Mouse (Mus musculus) lung, postnatal 0 days (tissue): ENCODE measurements around the gene Cbfb.

ENCODE experiments used
- CTCF ChIP-seq: IDR thresholded peaks from 2 replicates; pipeline ENCODE4 v1.5.1; 2016; ENCODE audit warnings: antibody characterized with exemption, mild to moderate bottlenecking
- EP300 ChIP-seq: IDR thresholded peaks from 2 replicates; pipeline ENCODE4 v1.6.1; 2016; ENCODE audit warnings: antibody characterized with exemption, mild to moderate bottlenecking, control low read depth

- TF ChIP-seq CTCF (no peak), EP300 (no peak)
Measured at GRCm38 (mm10) chr8:105169582-105169981, 892 bp upstream of the Cbfb start.
